Mouse (Mus musculus): ENCODE measurements around the gene Necap2. TPM values are rescaled to one million over a fixed set of nuclear protein-coding genes. Genes with fewer than 3 reads are reported as not detected.

The Necap2 gene
- 58.5 and 74.2 TPM in 2 replicates for polyA plus RNA-seq (2012; rRNA removed)

DNA sequence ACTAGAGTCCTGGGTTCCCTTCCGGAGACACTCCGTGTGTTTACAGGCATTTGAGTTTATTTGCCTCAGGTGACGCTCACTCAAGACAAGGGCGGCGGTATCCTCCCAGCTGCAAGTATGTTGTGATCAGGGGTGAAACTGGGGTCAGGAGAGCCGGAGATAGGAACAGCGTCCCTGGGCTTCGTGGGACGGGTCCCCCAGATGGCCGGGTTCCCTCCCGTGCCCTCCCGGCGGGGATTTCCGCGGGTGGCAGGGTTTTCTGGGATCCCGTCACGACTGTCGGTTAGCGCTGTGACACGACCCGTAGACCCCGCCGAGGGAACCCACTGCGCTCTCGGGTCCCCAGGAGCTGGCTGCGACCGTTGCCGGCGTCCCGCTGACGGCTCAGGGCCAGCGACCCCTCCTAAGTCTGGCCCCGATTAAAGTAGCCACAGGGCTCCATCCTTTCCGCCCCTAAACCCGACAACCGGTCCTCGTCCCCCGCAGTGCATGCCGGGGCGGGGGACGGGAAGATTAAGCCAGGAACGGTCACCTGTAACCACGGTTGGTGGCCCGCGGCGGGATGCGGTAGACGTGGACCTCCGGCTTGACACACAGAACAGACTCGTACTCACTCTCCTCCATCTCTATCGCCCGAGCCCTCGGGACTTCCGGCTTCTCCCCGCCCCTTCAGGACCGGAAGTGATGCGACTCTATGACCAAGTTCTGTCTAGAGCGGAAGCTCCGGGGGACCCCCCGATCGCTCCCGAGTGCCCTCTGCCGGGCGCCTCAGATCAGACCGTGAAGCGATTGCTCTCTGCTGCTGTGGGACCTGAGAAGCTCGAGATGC lies at the start of gene Necap2:
Gene Necap2 (minus strand): TSS at position 677 of the 829 bp plus-strand sequence.
- DNase-seq (ENCODE audit: low read depth) = peak; percentile 98
- TF ChIP-seq POLR2A (IDR thresholded peaks at IDR 0.05; ENCODE audit: borderline replicate concordance, extremely low read depth, insufficient read depth, insufficient read length, poor library complexity, severe bottlenecking) = peak; percentile 92; the same call in 1 of the 2 replicates
- peak; percentile 86 for TF ChIP-seq CTCF (IDR thresholded peaks at IDR 0.05; ENCODE audit: borderline replicate concordance, extremely low read depth, insufficient read depth, insufficient read length)

DNA sequence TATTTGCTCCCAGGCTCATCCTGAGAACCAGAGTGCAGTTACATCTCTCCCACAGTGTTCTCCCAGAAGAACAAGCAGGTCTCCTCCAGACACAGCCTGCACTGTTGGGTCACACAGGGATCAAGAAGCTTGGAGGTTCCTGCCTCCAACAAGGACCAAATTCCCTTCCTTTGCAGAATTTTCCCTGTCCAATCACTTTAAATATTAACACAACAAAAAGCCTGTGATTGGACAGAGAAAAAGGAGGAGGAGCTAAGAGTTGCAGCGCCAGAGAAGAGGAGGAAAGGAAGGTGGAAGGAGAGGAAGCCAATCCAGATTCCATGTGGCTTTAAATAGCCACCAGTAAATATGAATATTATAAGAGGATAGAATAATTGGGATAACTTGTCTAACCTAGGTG lies 44.9 kb upstream of the Necap2 start:
- TF ChIP-seq POLR2A (IDR thresholded peaks at IDR 0.05; ENCODE audit: borderline replicate concordance, extremely low read depth, insufficient read depth, insufficient read length, poor library complexity, severe bottlenecking) (no peak), CTCF (IDR thresholded peaks at IDR 0.05; ENCODE audit: borderline replicate concordance, extremely low read depth, insufficient read depth, insufficient read length) (no peak)
- no peak for DNase-seq (ENCODE audit: low read depth)

DNA sequence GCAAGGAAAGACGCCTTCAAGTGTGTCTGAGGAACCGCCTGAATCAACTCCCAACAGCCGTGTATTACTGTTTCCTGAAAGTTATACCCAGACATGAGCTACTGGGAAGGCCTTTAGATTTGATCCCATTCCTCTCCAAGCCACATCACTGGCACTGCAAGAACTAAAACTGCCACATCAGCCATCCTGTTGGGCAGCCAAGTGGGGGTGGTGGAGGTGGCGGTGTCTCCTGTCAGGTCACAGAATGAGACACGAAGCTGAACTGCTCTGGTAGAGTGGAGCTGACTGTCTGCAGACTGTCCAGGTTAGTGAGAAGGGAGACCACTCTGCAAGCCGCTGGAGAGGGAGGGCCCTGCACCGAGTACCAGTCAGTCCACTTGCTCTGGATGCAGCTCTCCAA lies 44.5 kb upstream of the Necap2 start:
- TF ChIP-seq POLR2A (IDR thresholded peaks at IDR 0.05; ENCODE audit: borderline replicate concordance, extremely low read depth, insufficient read depth, insufficient read length, poor library complexity, severe bottlenecking) = no peak
- TF ChIP-seq CTCF (IDR thresholded peaks at IDR 0.05; ENCODE audit: borderline replicate concordance, extremely low read depth, insufficient read depth, insufficient read length) = no peak
- no peak for DNase-seq (ENCODE audit: low read depth)

DNA sequence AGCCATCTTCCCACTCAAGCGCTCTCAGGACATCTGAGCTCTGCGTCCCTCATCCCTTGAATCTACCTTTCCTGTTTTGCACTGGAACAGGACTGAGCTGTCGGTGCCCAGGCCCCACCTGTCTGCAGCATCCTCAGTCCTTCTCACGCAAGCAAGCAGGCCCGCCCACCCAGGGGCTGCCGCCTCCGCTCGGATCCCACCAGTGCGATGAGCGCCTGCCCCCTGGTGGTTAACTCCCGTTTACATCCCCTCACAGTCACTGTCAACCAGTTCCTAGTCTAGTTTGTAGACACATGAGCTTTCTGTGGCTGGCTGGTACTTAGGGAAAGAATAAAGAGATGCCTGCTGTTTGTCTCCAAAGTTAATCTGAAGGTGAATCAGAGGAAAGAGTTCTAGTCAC lies 42.5 kb upstream of the Necap2 start:
- peak; percentile 76 for DNase-seq (ENCODE audit: low read depth)
- peak; percentile 90 for TF ChIP-seq CTCF (IDR thresholded peaks at IDR 0.05; ENCODE audit: borderline replicate concordance, extremely low read depth, insufficient read depth, insufficient read length)
- no peak for TF ChIP-seq POLR2A (IDR thresholded peaks at IDR 0.05; ENCODE audit: borderline replicate concordance, extremely low read depth, insufficient read depth, insufficient read length, poor library complexity, severe bottlenecking)

DNA sequence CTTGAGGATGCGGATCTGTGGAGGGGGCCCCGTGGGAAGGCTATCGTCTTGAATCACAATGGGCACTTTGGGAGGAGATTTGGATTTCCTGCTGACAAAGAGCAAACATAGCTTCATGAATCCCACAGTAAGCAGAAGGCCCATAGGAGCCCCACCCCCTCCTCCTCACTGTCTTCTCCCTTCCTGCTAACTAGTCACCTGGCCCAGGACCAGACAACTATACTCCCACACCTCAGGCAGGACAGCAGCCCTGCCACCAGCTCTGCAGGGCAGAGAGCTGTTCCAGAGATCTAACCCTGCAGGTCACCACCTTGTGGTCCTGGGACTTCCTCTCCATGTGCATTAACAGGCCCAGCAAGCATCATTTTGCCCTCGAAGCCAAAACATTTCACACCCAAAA lies 40.5 kb upstream of the Necap2 start:
- no peak for DNase-seq (ENCODE audit: low read depth)
- TF ChIP-seq POLR2A (IDR thresholded peaks at IDR 0.05; ENCODE audit: borderline replicate concordance, extremely low read depth, insufficient read depth, insufficient read length, poor library complexity, severe bottlenecking) = no peak
- no peak for TF ChIP-seq CTCF (IDR thresholded peaks at IDR 0.05; ENCODE audit: borderline replicate concordance, extremely low read depth, insufficient read depth, insufficient read length)

GRCm38 (mm10) chr4:141115398-141115797 lies 37.2 kb upstream of the Necap2 start:
- DNase-seq (ENCODE audit: low read depth) = no peak
- no peak for TF ChIP-seq CTCF (IDR thresholded peaks at IDR 0.05; ENCODE audit: borderline replicate concordance, extremely low read depth, insufficient read depth, insufficient read length)
- no peak for TF ChIP-seq POLR2A (IDR thresholded peaks at IDR 0.05; ENCODE audit: borderline replicate concordance, extremely low read depth, insufficient read depth, insufficient read length, poor library complexity, severe bottlenecking)

- DNase-seq (ENCODE audit: low read depth) = no peak
These were observed 36.4 kb upstream of the Necap2 start for GRCm38 (mm10) chr4:141114521-141114981.

GRCm38 (mm10) chr4:141113831-141114230 lies 35.7 kb upstream of the Necap2 start:
- DNase-seq (ENCODE audit: low read depth) = no peak
- TF ChIP-seq POLR2A (IDR thresholded peaks at IDR 0.05; ENCODE audit: borderline replicate concordance, extremely low read depth, insufficient read depth, insufficient read length, poor library complexity, severe bottlenecking) (no peak), CTCF (IDR thresholded peaks at IDR 0.05; ENCODE audit: borderline replicate concordance, extremely low read depth, insufficient read depth, insufficient read length) (no peak)

More at GRCm38 (mm10) chr4:141114521-141114981, 36.4 kb upstream of the Necap2 start:
- TF ChIP-seq POLR2A (IDR thresholded peaks at IDR 0.05; ENCODE audit: borderline replicate concordance, extremely low read depth, insufficient read depth, insufficient read length, poor library complexity, severe bottlenecking) (no peak), CTCF (IDR thresholded peaks at IDR 0.05; ENCODE audit: borderline replicate concordance, extremely low read depth, insufficient read depth, insufficient read length) (no peak)

GRCm38 (mm10) chr4:141108196-141108732 lies 30.1 kb upstream of the Necap2 start:
- TF ChIP-seq POLR2A (IDR thresholded peaks at IDR 0.05; ENCODE audit: borderline replicate concordance, extremely low read depth, insufficient read depth, insufficient read length, poor library complexity, severe bottlenecking) (no peak), CTCF (IDR thresholded peaks at IDR 0.05; ENCODE audit: borderline replicate concordance, extremely low read depth, insufficient read depth, insufficient read length) (no peak)
- peak; percentile 48 for DNase-seq (ENCODE audit: low read depth)

DNA sequence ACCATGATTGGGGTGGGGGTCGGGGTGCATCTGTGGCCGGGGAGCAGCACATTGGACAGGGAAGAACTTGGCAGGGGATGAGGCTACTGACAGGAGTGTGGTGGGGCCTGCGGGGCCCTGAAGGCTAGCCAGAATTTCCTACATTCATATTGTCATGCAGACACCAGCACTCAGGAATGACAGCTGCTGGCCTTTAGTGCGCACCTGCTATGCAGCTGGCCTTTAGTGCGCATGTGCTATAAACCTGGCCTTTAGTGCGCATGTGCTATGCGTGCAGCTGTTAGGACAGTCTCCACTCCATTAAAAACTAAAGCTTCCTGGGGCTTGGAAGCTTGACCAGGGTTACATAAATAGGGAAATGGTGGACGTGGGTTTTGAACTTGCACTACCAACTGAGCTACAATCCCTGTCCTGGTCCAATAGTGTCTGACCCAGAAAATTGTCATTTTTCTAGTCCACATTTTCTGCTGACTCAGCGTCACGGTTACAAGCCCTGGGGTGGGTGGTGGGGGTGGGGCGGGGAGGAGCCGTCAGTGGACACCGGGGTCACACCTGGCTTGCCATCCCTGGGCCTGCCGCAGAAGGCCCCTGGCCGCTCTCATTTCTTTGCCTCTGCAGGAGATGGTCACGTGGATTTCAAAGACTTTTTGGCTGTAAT lies 28.5 kb upstream of the Necap2 start:
- no peak for TF ChIP-seq POLR2A (IDR thresholded peaks at IDR 0.05; ENCODE audit: borderline replicate concordance, extremely low read depth, insufficient read depth, insufficient read length, poor library complexity, severe bottlenecking)
- no peak for TF ChIP-seq CTCF (IDR thresholded peaks at IDR 0.05; ENCODE audit: borderline replicate concordance, extremely low read depth, insufficient read depth, insufficient read length)
- no peak for DNase-seq (ENCODE audit: low read depth)

- TF ChIP-seq CTCF (IDR thresholded peaks at IDR 0.05; ENCODE audit: borderline replicate concordance, extremely low read depth, insufficient read depth, insufficient read length) = peak; percentile 50; the same call in 1 of the 2 replicates
- TF ChIP-seq POLR2A (IDR thresholded peaks at IDR 0.05; ENCODE audit: borderline replicate concordance, extremely low read depth, insufficient read depth, insufficient read length, poor library complexity, severe bottlenecking) = no peak
- no peak for DNase-seq (ENCODE audit: low read depth)
These were observed 23.7 kb upstream of the Necap2 start for GRCm38 (mm10) chr4:141101855-141102254.
